ENCODE assay signal across 8 mouse cellular contexts in the genomic region with DNA sequence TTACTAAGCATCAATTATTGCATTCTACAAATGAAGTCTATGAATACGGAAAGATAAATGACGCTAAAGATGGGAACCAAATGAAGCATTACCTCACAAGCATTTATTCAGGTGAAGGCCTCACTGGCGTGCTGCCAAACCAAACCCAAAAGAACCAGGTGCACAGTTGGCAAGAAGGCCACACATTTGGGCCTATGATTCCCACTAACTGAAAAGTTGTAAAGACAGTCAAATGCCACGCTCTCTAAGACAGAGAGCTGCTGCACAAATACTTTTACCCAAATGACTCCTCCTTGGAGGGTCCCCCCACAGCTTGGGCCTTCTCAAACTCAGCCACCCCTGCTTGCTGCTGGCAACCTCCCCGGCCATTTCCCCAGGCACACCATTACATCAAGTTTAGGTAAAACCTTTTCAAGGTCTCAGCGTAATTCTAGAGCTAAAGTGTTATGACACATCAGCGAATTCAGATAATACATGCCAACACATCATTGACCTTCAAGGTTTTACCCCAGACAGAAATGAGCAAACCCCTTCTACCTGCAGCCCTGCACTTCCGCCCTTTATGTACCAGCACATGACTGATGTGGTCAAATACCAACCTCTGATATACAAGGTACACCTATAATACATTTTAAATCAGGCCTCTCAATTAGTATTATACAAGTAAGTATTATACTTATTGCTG. TPM values are rescaled to one million over a fixed set of nuclear protein-coding genes. Genes with fewer than 3 reads are reported as not detected.
DNase-seq lines count a peak whose midpoint lies in the region; ATAC-seq and TF ChIP-seq lines count a peak whose summit lies in the region.

No protein-coding gene starts in this region.

- in situ Hi-C loops in ES-E14 (cut with MboI; ENCODE audit: low sequenced_read_pairs in 2 of 2, unreplicated experiment in 2 of 2), result no loop called here

- H3K36me3 ChIP-seq in heart, embryonic 15.5 days, result peaks cover 41% of the 10 kb centered on the region
- H3K36me3 ChIP-seq in ES-E14 (ENCODE audit: control insufficient read depth, insufficient read depth, low read length, poor library complexity, severe bottlenecking), result peaks cover 42% of the 10 kb centered on the region
- peaks cover 40% of the 10 kb centered on the region for H3K36me3 ChIP-seq in neural tube, embryonic 15.5 days

- peak overlapping the region; percentile 89 for H3K4me3 ChIP-seq in heart, embryonic 15.5 days
- peak overlapping the region; percentile 81 to 97 for H3K4me3 ChIP-seq in ES-E14 (ENCODE audit: insufficient read depth in 1 of 2, low read depth in 1 of 2, low read length in 2 of 2, poor library complexity in 1 of 2, severe bottlenecking in 1 of 2)
- H3K4me3 ChIP-seq in embryonic fibroblast, embryonic 13.5 days (ENCODE audit: insufficient read depth, low read length), result peak overlapping the region; percentile 100
- H3K4me3 ChIP-seq in neural tube, embryonic 15.5 days (replicated peaks), result peak overlapping the region; percentile 85

- TF ChIP-seq POLR2A in embryonic fibroblast, embryonic 13.5 days (IDR thresholded peaks at IDR 0.05; ENCODE audit: low read depth, low read length), result peak; percentile 2; the same call in 1 of the 2 replicates

- peaks cover 49% of the 10 kb centered on the region for H3K4me1 ChIP-seq in heart, embryonic 15.5 days (replicated peaks)
- H3K4me1 ChIP-seq in ES-E14 (ENCODE audit: control insufficient read depth in 2 of 2, insufficient read depth in 2 of 2, low read length in 2 of 2, poor library complexity in 1 of 2), result 0 out of 4 replicates have a peak, but pooled peaks cover 0 to 2% of the 10 kb centered on the region in 2 experiments
- H3K4me1 ChIP-seq in embryonic fibroblast, embryonic 13.5 days (ENCODE audit: control insufficient read depth, insufficient read depth, low read length), result peaks cover 8% of the 10 kb centered on the region; the same call in 1 of the 2 replicates
- peaks cover 51% of the 10 kb centered on the region for H3K4me1 ChIP-seq in neural tube, embryonic 15.5 days

- no peak for DNase-seq in heart, adult 18-20 months
- DNase-seq in ES-E14 (ENCODE audit: low read depth, low spot score), result no peak
- DNase-seq in kidney, postnatal 14 days, result peak; percentile 18
- DNase-seq in urinary bladder, adult 2 months (ENCODE audit: low spot score), result no peak
- DNase-seq in layer of hippocampus, adult 8-10 months (ENCODE audit: low spot score in 2 of 2), result no peak

- H3K9ac ChIP-seq in heart, embryonic 15.5 days, result peak overlapping the region; percentile 96
- H3K9ac ChIP-seq in ES-E14 (ENCODE audit: insufficient read depth, low read depth, low read length, poor library complexity, severe bottlenecking), result peak overlapping the region; percentile 99
- H3K9ac ChIP-seq in neural tube, embryonic 15.5 days (replicated peaks), result peak overlapping the region; percentile 93

- WGBS in heart, embryonic 15.5 days, result 30% methylated on average over 8 of the region's 8 CpGs
- WGBS in neural tube, embryonic 15.5 days, result 49% methylated on average over 8 of the region's 8 CpGs

- H3K27ac ChIP-seq in heart, embryonic 15.5 days, result peak overlapping the region; percentile 92
- peak overlapping the region; percentile 88; the same call in 1 of the 2 replicates for H3K27ac ChIP-seq in ES-E14 (ENCODE audit: insufficient read depth, low read depth, low read length, poor library complexity, severe bottlenecking)
- H3K27ac ChIP-seq in embryonic fibroblast, embryonic 13.5 days (ENCODE audit: insufficient read depth, low read length), result peak overlapping the region; percentile 85
- no peak overlapping the region for H3K27ac ChIP-seq in neural tube, embryonic 15.5 days (replicated peaks)

- TF ChIP-seq CTCF in embryonic fibroblast, embryonic 13.5 days (IDR thresholded peaks at IDR 0.05; ENCODE audit: borderline replicate concordance, insufficient read depth, low read length), result no peak

- H3K9me3 ChIP-seq in heart, embryonic 15.5 days (replicated peaks), result no peaks in the 10 kb centered on the region
- no peaks in the 10 kb centered on the region for H3K9me3 ChIP-seq in ES-E14 (ENCODE audit: control insufficient read depth, insufficient read depth, low read depth, low read length)
- no peaks in the 10 kb centered on the region for H3K9me3 ChIP-seq in neural tube, embryonic 15.5 days (replicated peaks)

- H3K27me3 ChIP-seq in heart, embryonic 15.5 days, result no peaks in the 10 kb centered on the region
- no peaks in the 10 kb centered on the region for H3K27me3 ChIP-seq in neural tube, embryonic 15.5 days (replicated peaks)

- ATAC-seq in heart, embryonic 15.5 days (replicated peaks; ENCODE audit: insufficient number of reproducible peaks, insufficient read depth, low FRiP score, low read depth), result no peak
- ATAC-seq in neural tube, embryonic 15.5 days (ENCODE audit: low FRiP score), result no peak

- peak overlapping the region; percentile 69 for H3K4me2 ChIP-seq in heart, embryonic 15.5 days
- H3K4me2 ChIP-seq in neural tube, embryonic 15.5 days, result peak overlapping the region; percentile 82

TF ChIP-seq in ES-E14, 5 proteins besides CTCF, POLR2A, EP300 and RAD21:
- TF ChIP-seq ZC3H11A (IDR thresholded peaks at IDR 0.05; ENCODE audit: borderline replicate concordance, low read depth, low read length), result no peak
- no peak for TF ChIP-seq ZNF384 (IDR thresholded peaks at IDR 0.05; ENCODE audit: low read depth, low read length)
- no peak for TF ChIP-seq HCFC1 (IDR thresholded peaks at IDR 0.05; ENCODE audit: borderline replicate concordance, insufficient read depth, low read length)
- no peak for TF ChIP-seq MAFK (IDR thresholded peaks at IDR 0.05; ENCODE audit: insufficient read depth, low read depth, low read length)
- no peak for TF ChIP-seq CHD2 (IDR thresholded peaks at IDR 0.05; ENCODE audit: low read depth, low read length)

RNA-seq across cellular contexts. Expression of gene Rabggtb, which starts 1.5 kb away (rescaled TPM):
- polyA plus RNA-seq in heart, embryonic 15.5 days (2015; fragmentation: Nextera tagmentation; extraction: Ambion mirVana), result 47.5 and 53.4 TPM in 2 replicates
- 10 to 100 TPM; 91.9 to 99.4 TPM for total RNA-seq in heart, adult 18-20 months (2021)
- 243 and 307 TPM in 2 replicates for total RNA-seq in ES-E14 (2012; rRNA removed)
- polyA plus RNA-seq in embryonic fibroblast, embryonic 13.5 days (2011; ENCODE audit: insufficient read length, low read depth, missing spikeins), result 66.8 and 71.9 TPM in 2 replicates
- polyA plus RNA-seq in neural tube, embryonic 15.5 days (2015; fragmentation: Nextera tagmentation; extraction: Ambion mirVana), result 53.7 TPM in 2 replicates
- 60.8 and 74.4 TPM in 2 replicates for polyA plus RNA-seq in urinary bladder, adult 2 months (2012; rRNA removed)
- total RNA-seq in layer of hippocampus, adult 8-10 months (2022), result 10 to 100 TPM; 67.7 to 75.4 (median 69.2) TPM

RNA-seq across cellular contexts. Expression of gene Msh4, which starts 5.4 kb away (rescaled TPM):
- 0.09 and 0.14 TPM in 2 replicates for polyA plus RNA-seq in heart, embryonic 15.5 days (2015; fragmentation: Nextera tagmentation; extraction: Ambion mirVana)
- total RNA-seq in heart, adult 18-20 months (2021), result under 1 TPM in 1 of 2 experiments, not detected in 1; 0.08 TPM
- 1.4 and 2.0 TPM in 2 replicates for total RNA-seq in ES-E14 (2012; rRNA removed)
- 0.27 and 0.32 TPM in 2 replicates for polyA plus RNA-seq in embryonic fibroblast, embryonic 13.5 days (2011; ENCODE audit: insufficient read length, low read depth, missing spikeins)
- 0.13 and 0.29 TPM in 2 replicates for polyA plus RNA-seq in neural tube, embryonic 15.5 days (2015; fragmentation: Nextera tagmentation; extraction: Ambion mirVana)
- 0.03 TPM in 1 of 2 replicates, not detected in the other for polyA plus RNA-seq in urinary bladder, adult 2 months (2012; rRNA removed)
- under 1 TPM in 3 of 4 experiments, not detected in 1; 0.25 to 0.43 (median 0.40) TPM for total RNA-seq in layer of hippocampus, adult 8-10 months (2022)

RNA-seq across cellular contexts. Expression of gene Acadm, which starts 33.1 kb away (rescaled TPM):
- 236 and 304 TPM in 2 replicates for polyA plus RNA-seq in heart, embryonic 15.5 days (2015; fragmentation: Nextera tagmentation; extraction: Ambion mirVana)
- total RNA-seq in heart, adult 18-20 months (2021), result 1,000 to 10,000 TPM; 1,411 to 1,781 TPM
- 94.5 and 101 TPM in 2 replicates for total RNA-seq in ES-E14 (2012; rRNA removed)
- polyA plus RNA-seq in embryonic fibroblast, embryonic 13.5 days (2011; ENCODE audit: insufficient read length, low read depth, missing spikeins), result 54.6 and 62.2 TPM in 2 replicates
- polyA plus RNA-seq in neural tube, embryonic 15.5 days (2015; fragmentation: Nextera tagmentation; extraction: Ambion mirVana), result 59.3 and 68.0 TPM in 2 replicates
- 109 and 111 TPM in 2 replicates for polyA plus RNA-seq in urinary bladder, adult 2 months (2012; rRNA removed)
- 10 to 100 TPM; 42.0 to 60.0 (median 46.9) TPM for total RNA-seq in layer of hippocampus, adult 8-10 months (2022)
